Mouse (Mus musculus) megakaryocyte, embryonic 14.5 days (primary cell): Measurements from ENCODE around the gene Gm8113. TPM values are rescaled to one million over a fixed set of nuclear protein-coding genes. Genes with fewer than 3 reads are reported as not detected.

Experiments
- polyA plus RNA-seq: library from polyadenylated mRNA; stranded (reverse); fragments of >175 nt; gene quantifications from 2 replicates; pipeline ENCODE4 v1.2.3, GENCODE M21; 2012; ENCODE audit warnings: low replicate concordance; ENCODE audit not compliant: insufficient read depth

Gene Gm8113
- polyA plus RNA-seq, 1 experiment: not detected

Other genes with a start within 250 kb of the Gm8113 start
- gene Gm8165, start 248.2 kb upstream of the Gm8113 start, polyA plus RNA-seq: not detected in 2 replicates
- gene Gm7324, start 227.6 kb upstream of the Gm8113 start, polyA plus RNA-seq: 0.16 TPM in 1 of 2 replicates, not detected in the other
- gene Gm16506, start 197.9 kb upstream of the Gm8113 start, polyA plus RNA-seq: not detected in 2 replicates
- not detected in 2 replicates for gene Gm6526, start 177.5 kb upstream of the Gm8113 start, polyA plus RNA-seq
- not detected in 2 replicates for gene Gm8180, start 140.6 kb upstream of the Gm8113 start, polyA plus RNA-seq
- not detected in 2 replicates for gene Ear1, start 49.9 kb upstream of the Gm8113 start, polyA plus RNA-seq
- not detected in 2 replicates for gene Ear10, start 1.8 kb upstream of the Gm8113 start, polyA plus RNA-seq
- gene Ang5, start 31.7 kb downstream of the Gm8113 start, polyA plus RNA-seq: not detected in 2 replicates
- gene Ang6, start 76.9 kb downstream of the Gm8113 start, polyA plus RNA-seq: not detected in 2 replicates
- not detected in 2 replicates for gene Ear2, start 177.3 kb downstream of the Gm8113 start, polyA plus RNA-seq
- not detected in 2 replicates for gene Gm3327, start 198.5 kb downstream of the Gm8113 start, polyA plus RNA-seq